Mouse (Mus musculus): ENCODE data around the gene Mospd2. TPM values are rescaled to one million over a fixed set of nuclear protein-coding genes. Genes with fewer than 3 reads are reported as not detected.

Mospd2 gene
- 10 to 100 TPM; 80.8 to 83.1 TPM for total RNA-seq (2023)

GRCm38 (mm10) chrX:164980193-164980775 lies at the start of gene Mospd2, which contains the start of gene Fancb:
Gene Mospd2, minus strand, starts transcription at chrX:164980375.
Gene Fancb, plus strand, starts transcription at chrX:164980592.

GRCm38 (mm10) chrX:165004779-165005324 lies 24.7 kb upstream of the Mospd2 start, which contains the start of gene Gm17604:
Gene Gm17604, minus strand, starts transcription at chrX:165004829.

Other genes starting within 250 kb of the Mospd2 start
- gene Fancb, start 217 bp upstream of the Mospd2 start, total RNA-seq (2023) = 1 to 10 TPM; 2.7 to 3.1 TPM
- not detected for gene Gm17604, start 24.5 kb upstream of the Mospd2 start, total RNA-seq (2023)